Mouse (Mus musculus) stomach, postnatal 0 days (tissue): ENCODE data around the gene Prkca.

Experiments
- CTCF ChIP-seq: IDR thresholded peaks from 2 replicates; pipeline ENCODE4 v1.5.1; 2016; ENCODE audit warnings: antibody characterized with exemption, low read depth, mild to moderate bottlenecking, moderate library complexity
- EP300 ChIP-seq: optimal IDR thresholded peaks from 2 replicates; pipeline ENCODE3; 2016; ENCODE audit warnings: antibody characterized with exemption

DNA sequence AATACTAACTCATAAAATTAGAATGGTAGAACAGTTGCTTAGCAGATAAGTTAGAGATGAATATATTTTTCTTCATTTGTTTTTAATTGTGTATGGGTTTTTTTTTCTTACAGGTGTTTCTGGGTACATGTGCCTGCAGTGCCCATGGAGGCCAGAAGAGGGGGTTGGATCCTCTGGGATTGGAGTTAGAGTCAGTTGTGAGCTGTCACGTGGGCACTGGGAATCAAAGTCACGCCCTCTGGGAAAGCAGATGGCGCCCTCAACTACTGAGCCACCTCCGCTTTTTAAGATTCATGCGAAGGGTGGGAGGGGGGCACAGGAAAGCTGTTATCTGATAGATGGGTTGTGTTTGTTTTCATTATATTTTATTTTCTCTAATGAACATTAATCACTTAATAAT lies 131.1 kb downstream of the Prkca start:
- peak; percentile 29 for TF ChIP-seq CTCF
- TF ChIP-seq EP300 = no peak
